Mouse (Mus musculus) liver, embryonic 14.5 days (tissue): ENCODE measurements around the gene Ldhb.

Experiments used
- CTCF ChIP-seq: IDR thresholded peaks from 2 replicates; pipeline ENCODE4 v1.5.1; 2016; ENCODE audit warnings: antibody characterized with exemption, low read depth, control low read depth
- EP300 ChIP-seq: IDR thresholded peaks from 2 replicates; pipeline ENCODE4 v1.6.1; 2016; ENCODE audit warnings: antibody characterized with exemption, low read depth

DNA sequence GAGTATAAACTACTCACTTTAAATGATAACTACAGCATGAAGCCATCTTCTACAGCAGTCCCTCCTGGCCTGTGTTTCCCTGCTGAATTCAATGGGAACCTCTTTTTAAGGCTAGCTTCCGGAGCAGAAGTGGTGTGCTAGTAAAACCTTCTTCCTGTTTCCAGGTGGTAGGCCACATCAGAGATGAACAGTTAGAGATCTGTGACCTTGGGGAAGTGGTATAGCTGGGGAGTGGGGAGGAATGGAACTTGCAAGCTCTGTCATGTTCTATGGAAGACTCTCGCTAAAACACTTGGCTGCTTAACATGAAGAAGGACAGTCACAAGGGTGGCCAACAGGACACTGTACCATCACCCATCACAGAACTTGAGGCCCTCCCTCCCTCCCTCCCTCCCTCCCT is 54.4 kb downstream of the Ldhb start:
- TF ChIP-seq CTCF, result no peak
- TF ChIP-seq EP300, result no peak
